Mouse (Mus musculus) cerebellum, adult 11 months (tissue): ENCODE results near the gene Tfpi.
"Not testable (repeated sequence)": the region's sequence is repeated elsewhere in the genome, so short reads cannot be mapped to it uniquely, and the experiment has no call there.

Source experiments
- DNase-seq: peaks from one replicate; pipeline ENCODE4 v3.0.0; 2022

Tfpi gene

DNA sequence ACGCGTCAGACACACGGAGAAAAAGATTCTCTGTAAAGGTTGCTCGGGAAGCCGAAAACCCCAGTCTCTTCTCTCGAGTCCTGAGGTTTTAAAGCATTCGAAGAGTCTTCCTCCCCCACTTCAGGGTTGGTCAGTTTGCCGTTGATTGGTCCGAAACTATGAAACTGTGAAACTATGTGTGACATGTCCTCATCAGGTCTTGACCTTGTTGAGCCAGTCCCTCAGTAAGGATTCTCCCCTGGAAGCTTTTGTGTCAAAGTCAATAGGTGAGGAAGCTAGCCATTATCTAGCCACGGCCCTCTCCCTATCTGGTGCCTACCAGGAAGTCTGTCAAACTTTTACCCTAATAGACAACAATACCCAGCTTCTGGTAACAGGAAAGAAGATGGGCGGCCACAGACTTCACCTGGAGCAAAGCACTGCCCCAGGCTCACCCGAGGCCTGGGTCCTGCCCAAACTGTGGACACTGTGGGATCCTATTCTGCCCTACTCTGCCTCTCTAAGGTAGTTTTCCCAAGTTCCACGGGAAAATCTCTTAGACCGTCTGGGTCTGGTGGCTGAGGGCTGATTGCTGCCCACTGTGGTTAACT lies 2.5 kb downstream of the Tfpi start:
- DNase-seq: no peak

DNA sequence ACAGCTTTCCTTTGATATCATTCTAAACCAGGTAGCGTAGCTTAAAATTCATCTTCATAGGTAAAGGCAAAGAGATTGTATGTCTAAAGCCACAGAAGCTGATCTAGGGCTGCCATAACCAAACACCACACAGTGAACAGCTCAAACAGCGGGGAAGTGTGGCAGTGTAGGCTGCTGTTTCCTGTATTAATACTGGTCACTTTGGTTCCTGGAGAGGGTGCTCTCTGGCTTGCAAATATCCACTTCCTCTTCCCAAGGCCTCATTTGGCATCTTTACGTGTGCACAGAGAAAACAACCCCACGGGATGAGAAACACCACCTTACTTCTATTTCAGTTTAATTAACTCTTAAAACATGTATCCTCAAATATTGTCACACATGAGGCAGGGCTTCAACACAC lies 9.2 kb downstream of the Tfpi start:
- DNase-seq: no peak

DNA sequence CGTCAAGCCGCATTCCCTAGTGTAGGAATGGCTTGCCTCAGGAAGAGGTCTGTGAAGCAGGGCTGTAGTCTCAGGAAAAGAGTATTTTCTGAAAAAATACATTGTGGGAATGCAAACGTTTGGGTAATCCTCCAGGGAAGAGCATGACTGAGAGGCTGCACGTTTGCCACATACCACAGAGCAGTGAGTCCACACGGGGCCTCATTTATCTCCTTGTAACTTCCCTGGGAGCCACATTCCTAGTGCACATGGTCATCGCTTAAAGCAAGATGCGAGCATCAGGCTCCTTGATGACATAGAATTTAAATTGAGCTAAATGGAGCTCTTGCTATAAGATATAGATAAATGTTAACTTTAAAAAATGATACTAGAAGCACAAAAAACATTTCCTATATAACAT lies 11.6 kb downstream of the Tfpi start:
- DNase-seq: no peak

DNA sequence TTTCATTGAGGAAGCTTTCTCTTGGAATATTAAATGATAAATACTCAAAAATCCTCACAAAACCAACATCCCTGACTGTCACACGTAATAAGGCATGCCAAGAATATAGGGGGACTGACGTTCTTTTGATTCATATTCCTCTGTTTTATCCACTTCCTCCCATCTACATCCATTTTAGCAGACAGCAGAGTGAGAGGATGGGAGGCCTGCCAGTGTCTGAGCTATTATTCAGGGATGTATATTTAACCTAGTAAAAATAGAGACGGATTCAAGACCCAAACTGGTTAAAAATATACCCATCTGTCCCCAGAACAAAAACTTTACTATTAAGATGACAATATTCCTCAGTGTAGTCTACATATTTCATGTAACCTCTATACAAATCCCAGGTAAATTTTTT lies 14.2 kb downstream of the Tfpi start:
- DNase-seq: no peak

DNA sequence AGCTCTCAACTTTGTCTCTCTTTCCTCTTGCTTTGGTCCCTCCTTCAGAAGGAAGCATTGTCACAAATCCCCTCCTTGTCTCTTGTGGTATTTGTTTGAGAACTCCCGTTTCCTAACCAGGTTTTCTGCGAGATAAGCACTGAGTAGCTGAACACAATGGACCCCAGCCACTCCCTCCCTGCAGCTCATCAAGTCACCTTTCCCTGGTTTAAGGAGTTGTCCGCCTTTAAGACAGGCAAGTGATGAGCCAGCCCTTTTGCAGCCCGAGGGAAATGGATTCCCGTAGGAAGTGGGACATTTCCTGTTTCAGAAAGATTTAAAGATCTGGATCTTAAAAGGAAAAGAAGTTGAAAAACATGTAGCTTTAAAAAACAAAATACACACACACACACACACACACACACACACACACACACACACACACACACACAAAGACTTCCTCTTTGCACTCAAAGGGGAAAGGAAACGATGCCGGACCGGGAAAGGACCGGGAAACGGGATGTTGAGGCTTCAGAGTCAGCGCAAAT lies 16.9 kb downstream of the Tfpi start:
- DNase-seq: no peak

DNA sequence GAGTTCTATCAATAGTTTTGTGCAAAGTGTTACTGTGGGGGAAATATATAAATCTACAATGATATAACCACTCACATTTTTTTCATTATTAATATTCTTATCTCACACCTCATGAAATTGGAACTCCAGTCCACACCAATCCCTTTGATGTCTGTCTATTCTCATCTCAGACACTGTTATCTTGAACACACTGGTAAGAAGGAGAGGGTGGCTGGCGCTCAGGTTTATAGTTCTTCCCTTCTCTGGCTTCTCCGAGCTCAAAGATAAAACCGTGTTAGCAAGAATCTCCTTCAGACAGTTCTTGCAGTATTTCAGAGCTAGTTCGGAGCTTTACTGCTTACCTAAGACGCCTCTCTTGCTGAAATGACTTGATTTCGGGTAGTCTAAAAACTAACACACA lies 19.4 kb downstream of the Tfpi start:
- no peak for DNase-seq

DNA sequence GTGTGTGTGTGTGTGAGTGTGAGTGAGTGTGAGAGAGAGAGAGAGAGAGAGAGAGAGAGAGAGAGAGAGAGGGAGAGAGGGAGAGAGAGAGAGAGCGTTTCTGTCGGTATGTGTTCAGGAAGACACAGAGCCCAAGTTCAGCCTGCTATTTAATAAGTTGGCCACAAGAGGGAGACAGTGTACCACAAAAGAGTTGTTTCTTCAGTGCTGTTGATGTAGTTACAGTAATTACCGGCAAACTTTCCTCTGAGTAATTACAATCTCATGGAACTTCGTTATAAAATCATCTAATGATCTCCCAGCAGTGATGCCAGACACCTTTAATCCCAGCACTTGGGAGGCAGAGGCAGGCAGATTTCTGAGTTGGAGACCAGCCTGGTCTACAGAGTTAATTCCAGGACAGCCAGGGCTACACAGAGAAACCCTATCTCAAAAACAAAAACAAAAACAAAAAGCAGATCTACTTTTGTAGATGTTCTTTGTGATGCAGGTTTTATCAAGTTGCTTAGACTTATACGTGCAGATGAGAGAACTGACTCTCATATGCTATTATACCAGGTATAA lies 21.3 kb downstream of the Tfpi start:
- DNase-seq: peak; percentile 5

DNA sequence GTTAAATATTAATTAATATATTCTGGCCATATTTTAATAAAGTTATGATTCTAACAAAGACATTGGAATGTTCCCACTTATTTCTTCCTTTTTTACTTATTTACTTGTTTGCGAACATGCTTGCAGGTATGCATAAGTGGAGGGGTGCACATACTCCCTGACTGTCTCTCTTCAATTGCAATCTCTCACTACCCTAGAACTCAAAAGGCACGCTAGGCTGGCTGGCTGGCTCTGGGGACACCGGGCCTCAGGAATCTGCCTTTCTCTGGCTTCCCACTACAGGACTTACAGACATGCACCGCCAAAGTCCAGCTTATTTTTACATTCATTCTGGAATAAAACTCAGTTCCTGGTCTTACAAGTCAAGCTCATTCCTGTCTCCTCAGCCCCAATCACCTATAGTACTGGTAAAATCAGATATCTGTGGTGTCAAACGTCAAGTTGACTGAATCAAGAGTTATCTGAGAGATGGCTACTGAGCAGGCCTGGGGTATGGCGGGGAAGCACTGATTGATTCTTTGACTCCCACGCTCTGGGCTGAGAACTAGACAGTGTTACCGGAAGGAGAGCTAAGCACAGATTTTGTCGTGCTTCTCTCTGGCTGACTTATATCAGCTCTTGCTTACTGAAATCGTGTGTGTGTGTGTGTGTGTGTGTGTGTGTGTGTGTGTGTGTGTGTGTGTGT lies 21.9 kb downstream of the Tfpi start:
- DNase-seq: no peak

DNA sequence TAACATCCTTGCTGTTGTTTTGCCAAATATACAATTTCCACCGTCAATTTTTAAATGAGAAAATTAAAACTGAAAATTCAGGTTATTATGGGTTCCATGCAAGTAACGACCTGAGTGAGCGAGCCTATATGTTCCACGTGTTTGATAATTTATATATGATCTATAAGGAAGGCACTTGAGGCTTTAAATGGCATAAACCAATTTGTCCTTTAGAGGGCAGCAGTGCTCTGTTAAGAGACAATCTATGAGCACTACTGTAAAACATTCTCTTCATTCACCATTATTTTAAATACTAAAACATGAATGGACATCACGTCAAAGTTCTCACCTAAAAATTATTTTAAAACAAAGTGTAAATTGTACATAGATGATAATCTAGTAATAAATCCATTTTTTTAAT lies 22.5 kb downstream of the Tfpi start:
- no peak for DNase-seq

DNA sequence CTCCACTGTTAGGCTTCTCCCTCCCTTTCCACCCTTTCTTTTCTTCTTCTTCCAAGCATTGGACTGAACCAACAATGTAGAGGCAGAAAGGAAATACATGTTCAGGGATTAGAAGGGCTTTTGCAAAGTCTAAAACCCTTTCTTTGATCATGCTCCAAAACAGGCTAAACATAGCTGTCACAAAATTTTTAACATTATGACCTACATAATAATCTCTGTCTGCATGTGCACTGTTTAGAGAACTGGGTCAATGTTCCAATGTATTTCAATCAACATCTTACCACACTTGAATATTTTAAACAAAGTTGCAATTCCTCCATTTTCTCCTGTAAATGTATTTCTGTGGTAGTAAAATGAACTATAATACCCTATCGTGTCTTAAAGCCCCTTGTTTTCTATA lies 31.1 kb downstream of the Tfpi start:
- DNase-seq: no peak

DNA sequence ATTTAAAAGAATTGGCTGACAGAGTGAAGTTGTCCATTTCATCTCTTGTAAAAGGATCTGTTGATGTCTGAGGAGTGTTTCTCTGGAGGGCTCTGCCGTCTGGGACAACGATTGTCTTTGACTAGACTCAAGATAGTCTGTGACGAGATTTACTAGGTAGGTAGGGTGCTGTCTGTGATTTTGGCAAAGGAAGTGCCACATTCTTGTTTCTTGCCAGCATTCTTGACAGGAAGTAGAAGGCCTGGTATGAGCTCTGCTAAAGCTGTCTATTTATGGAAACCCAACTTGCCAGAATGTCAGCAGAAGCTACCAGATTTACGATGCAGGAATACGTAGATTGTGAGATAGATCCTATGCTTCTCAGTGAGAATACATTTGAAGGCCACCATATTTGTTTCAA lies 34.6 kb downstream of the Tfpi start:
- DNase-seq: no peak

DNA sequence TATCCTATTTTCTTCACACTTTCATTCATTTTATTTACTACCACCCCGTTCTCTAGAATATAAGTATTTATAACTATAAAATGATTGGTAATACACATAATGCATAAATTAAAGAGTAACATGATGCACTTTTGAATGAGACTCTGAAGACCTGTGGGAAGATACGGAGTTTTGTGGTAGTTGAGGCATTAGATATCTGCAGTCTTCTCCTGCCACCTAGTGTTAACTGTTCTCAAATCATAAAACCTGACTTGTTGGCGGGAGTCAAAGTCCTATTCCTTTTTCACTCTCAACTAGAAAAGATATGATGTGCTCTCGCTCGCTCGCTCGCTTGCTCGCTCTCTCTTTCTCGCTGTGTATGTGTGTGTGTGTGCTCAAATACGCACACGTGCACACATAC lies 46.9 kb downstream of the Tfpi start:
- DNase-seq: no peak

DNA sequence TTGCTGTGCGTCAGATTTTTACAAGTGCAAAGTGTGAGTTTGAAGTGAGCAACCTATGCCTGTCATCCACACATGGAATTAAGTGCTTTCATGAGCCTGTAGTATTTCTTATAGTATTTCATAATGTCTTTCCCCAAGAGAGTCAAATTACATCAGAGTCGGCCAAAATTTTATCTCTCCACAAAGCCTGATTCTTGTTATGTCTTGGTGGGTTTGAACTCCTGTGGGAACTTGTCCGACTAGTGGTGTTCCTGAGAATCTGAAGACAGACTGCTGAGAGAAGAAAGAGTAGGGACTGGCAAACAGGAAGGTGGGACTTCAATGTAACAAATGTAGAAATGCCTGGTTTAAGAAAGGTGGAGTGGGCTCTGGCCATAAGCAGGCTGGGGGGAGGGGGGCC lies 47.7 kb downstream of the Tfpi start:
- DNase-seq: no peak

DNA sequence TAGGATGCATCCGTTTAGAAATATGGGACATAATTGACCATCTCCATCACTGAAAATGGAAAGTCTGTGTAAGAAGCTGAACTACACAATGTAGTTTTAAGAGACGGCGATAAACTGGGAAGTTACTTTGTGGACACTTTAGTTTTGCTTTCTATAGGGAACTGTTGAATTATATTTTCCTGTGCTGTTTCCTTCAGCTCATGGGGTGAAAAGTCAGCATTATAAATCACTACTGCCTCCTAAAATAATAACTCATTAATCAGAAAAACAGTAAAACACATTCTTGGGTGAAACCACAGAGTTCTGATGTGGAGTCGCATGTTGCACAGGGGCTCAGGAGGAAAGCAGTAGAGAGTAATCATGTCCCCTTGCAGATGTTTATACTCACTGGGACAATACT lies 50.0 kb downstream of the Tfpi start:
- DNase-seq: no peak

DNA sequence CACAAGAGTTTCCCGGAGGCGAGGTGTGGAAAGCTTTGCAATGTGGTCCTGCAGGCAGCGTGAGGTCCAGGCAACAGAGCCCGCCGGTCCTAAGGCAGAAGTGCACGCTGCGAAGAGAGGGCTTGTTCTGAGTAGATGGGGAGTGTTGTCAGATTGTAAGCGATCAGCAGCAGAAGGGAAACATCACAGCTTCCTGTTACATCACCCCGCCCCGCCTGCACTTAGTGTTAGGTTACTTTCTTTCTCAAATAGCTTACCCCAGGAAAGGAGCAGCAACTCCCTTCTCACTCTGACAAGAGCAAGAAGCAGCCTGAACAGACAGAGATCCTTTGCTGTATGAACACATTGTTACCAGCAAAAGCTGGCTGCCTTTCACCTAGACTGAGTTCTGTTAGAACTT lies 51.4 kb downstream of the Tfpi start, which contains the start of gene Calcrl:
Gene Calcrl, minus strand, starts transcription at position 274 of the 400 bp plus-strand sequence.
- peak; percentile 0 for DNase-seq

DNA sequence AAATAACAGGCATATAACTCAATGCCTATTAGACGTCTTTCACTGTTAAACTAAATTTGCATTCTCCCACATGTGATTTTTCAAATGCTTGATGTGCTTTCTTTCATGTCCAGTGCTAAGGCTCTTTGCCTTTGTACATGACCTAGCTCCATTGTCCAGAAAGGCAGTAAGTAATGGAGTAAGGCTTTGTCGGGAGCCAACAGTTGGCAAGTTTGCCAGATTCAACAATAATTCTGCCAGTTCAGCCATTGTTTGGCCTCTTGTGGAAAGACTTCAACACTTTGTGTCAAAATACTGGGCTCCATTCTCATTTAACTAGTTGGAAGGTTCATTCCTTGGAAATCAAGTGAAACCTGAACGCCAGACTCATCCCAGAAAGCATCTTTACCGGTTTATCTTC lies 60.1 kb downstream of the Tfpi start:
- DNase-seq: no peak

DNA sequence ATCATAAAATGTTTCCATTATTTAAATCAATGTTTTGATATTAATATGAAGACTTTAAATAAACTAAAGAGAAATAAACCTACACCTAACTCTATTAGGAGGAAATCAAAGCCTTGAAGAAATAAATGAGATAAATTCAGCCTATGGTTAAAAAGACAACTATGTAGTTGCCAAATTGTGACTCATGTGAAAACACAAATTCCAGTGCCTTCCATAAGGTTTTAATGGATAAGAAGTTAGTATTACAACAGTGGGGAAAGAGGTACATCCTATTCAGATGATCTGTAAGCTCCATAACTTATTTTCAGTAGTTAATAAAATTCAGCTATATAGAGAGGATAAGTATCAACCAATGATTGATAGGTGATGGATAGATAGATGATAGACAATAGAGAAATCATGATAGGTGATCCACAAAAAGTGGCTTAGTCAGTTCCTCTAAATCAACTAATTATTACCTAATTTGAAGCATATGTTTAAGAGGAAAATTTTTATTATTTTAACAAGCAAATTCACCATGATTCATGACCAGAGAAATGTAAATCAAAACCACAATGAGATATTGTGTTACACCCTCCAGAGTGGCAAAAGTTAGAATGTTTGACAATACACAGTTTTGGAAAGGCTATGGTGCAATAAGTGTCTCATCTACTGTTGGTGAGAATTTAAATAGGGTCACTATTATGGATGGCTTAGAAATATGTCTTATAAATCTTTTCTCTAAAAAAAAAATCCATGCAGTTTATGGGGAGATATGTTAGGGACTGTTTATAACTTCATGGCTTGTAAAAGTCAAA lies 66.6 kb downstream of the Tfpi start:
- no peak for DNase-seq

DNA sequence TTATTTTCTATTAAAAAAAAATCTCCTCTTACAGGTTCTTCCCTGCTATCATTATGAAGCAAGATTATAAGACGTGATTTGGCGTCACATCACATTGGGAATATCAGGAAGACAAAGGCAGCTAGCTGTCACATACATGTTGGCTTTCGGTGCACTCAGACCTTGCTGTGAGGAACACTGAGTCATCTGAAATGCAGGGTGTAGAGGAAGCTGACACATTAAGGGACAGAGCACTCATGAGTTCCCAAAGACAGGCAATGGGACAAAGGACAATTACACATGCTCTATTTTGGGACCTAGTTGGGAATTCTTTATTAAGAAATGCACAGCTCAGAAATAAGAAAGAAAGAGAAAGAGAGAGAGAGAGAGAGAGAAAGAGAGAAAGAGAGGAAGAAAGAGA lies 71.7 kb downstream of the Tfpi start:
- no peak for DNase-seq

DNA sequence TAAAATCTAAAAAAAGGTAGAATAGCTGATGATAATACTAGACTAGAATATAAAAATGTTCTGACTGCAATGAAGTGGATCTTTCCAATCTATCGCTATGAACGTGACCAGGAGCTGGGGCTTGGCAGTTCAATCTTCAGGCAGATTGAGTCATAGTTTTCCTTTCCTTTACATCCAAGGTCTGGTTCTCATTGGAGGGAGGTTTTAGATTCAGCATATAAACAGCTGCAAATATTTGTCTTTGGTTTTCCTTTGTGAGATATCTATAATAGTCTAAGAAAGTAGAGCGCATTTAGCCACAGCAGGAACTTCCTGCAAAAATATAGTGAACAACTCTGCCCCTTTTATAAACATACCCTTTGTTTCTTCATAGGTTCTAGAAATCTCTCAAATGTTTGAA lies 73.9 kb downstream of the Tfpi start:
- no peak for DNase-seq

DNA sequence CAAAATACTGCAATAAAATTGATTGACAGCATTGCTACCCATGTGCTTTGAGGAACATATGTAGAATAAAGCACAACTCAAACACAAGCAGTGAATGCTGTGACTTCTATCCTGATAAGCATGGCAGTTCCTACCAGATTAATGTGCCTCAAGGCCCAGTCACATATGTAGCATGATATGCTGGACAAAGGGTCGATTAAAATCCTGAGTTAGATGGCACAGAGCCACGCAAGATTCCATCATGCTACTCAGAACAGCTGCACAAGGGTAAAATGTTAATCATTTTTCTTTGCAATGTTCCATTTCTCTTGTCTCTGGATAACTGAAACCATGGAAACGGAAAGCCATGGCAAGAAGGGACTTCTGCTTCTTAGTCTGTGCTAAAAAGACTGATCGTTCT lies 80.0 kb downstream of the Tfpi start:
- DNase-seq: no peak

DNA sequence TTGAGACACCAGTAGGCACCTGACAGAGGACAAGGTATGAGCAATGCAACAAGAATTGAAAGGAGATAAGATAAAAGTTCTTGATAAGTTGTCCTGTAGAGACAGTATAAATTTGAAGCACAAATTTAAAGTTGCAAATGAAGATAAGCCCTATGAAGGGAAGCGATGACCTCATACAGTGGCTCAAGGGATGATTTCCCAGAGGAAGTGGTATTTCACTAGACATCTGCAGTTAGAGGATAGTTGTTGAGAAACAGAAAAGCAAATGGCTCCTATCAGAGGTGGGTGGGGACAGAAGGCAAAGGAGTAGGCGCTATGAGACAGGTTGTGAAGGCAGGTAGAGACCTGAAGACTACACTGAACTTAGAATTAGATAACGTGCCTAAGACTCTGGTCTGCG lies 83.3 kb downstream of the Tfpi start:
- no peak for DNase-seq

DNA sequence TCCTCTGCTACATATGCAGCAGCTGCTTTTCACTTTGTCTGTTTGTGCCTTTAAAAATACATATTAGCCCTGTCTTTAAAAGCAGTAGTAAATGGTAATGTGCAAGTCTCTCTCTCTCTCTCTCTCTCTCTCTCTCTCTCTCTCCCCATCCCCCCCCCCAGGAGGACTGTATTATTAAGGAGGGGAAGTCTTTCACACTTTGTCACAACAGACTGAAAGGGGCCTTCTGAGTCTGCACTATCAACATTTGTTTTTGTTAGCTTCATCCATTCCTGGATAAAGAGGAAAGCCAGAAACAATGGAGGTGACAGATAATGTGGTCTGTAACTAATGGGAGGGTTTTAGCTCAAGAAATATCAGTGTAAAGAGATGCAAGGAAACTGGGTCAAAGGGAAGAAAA lies 87.5 kb downstream of the Tfpi start:
- DNase-seq: no peak

DNA sequence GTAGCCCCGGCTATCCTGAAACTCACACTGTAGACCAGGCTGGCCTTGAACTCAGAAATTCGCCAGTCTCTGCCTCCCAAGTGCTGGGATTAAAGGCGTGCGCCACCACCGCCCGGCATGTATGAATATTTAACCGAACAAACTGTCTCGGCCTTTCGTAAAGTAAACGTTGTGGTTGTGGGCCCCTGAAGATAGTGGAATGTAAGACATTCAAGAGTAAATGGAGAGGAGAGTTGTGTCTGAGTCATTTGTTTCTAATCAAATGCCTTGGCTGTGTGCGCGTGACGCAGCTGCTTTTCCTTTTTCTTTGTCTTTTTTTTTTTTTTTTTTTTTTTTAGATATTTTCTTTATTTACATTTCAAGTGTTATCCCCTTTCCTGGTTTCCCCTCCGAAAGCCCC lies 88.0 kb downstream of the Tfpi start:
- DNase-seq: not testable (repeated sequence)

DNA sequence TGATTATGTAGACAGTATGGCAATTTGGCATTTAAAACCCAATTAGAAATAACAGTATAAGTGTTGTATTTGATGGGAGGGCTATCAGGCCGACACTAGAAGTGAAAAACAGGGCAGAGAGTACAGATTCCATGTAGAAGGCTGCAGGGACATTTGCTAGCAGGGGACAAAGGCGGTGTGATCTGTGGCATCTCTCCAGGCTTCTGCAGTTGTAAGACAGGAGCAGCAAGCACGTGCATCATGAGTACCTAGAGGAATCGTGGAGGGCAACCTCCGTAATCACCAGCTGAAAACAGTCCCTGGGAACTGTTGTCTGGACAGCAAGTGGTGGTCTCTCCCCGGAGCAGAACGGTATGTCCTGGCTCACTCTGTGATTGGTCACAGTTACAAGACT lies 88.6 kb downstream of the Tfpi start:
- no peak for DNase-seq
